Mouse (Mus musculus): Measurements from ENCODE around the gene Gm37240. TPM values are rescaled to one million over a fixed set of nuclear protein-coding genes. Genes with fewer than 3 reads are reported as not detected.

Gene Gm37240
- polyA plus RNA-seq, 1 experiment, result 1.0 TPM

GRCm38 (mm10) chr3:85246131-85246530 lies 641.2 kb downstream of the Gm37240 start:
- no peak overlapping the region for H3K4me3 ChIP-seq (replicated peaks; ENCODE audit: control insufficient read depth, low read depth, low read length)
- TF ChIP-seq POLR2A (IDR thresholded peaks at IDR 0.05; ENCODE audit: borderline replicate concordance, control insufficient read depth, low read depth, low read length) (no peak), CTCF (IDR thresholded peaks at IDR 0.05; ENCODE audit: control insufficient read depth, insufficient read depth, low read length) (no peak)
- no peak overlapping the region for H3K27ac ChIP-seq (ENCODE audit: control insufficient read depth, insufficient read depth, low read depth, low read length, poor library complexity)
- WGBS, result 44% methylated on average over 3 of the region's 3 CpGs
- H3K4me1 ChIP-seq (ENCODE audit: control insufficient read depth, insufficient read depth, low read length), result no peaks in the 10 kb centered on the region

- no peak for TF ChIP-seq POLR2A (IDR thresholded peaks at IDR 0.05; ENCODE audit: borderline replicate concordance, control insufficient read depth, low read depth, low read length)
- TF ChIP-seq CTCF (IDR thresholded peaks at IDR 0.05; ENCODE audit: control insufficient read depth, insufficient read depth, low read length), result no peak
- H3K27ac ChIP-seq (ENCODE audit: control insufficient read depth, insufficient read depth, low read depth, low read length, poor library complexity), result no peak overlapping the region
- 76% methylated on average over 3 of the region's 3 CpGs for WGBS
Measured at GRCm38 (mm10) chr3:85236546-85236945, 650.8 kb downstream of the Gm37240 start.

DNA sequence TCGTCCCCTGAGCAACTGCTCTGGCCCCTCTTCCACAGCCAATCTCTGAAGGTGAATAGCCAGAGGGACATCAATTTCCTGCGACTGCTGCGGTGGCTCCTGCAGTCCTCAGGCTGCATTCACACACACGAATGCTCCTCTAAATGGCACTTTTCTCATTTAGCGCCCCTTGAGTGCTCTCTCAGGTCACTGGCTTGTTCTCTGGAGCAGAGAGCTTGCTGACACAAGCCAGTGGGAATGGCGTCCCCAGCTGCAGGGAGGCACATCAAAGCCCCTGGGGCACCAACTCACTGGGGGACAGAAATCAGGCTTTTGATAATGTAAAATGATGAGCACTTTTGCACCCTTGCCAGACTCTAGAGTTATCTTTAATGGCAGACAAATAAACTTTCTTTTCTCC lies 654.5 kb downstream of the Gm37240 start:
- Histone ChIP-seq H3K4me1 (ENCODE audit: control insufficient read depth, insufficient read depth, low read length) (no peaks in the 10 kb centered on the region), H3K4me3 (replicated peaks; ENCODE audit: control insufficient read depth, low read depth, low read length) (no peak overlapping the region), H3K27ac (ENCODE audit: control insufficient read depth, insufficient read depth, low read depth, low read length, poor library complexity) (no peak overlapping the region)
- no peak for TF ChIP-seq CTCF (IDR thresholded peaks at IDR 0.05; ENCODE audit: control insufficient read depth, insufficient read depth, low read length)
- TF ChIP-seq POLR2A (IDR thresholded peaks at IDR 0.05; ENCODE audit: borderline replicate concordance, control insufficient read depth, low read depth, low read length), result no peak
- WGBS, result 76% methylated on average over 6 of the region's 6 CpGs

More at GRCm38 (mm10) chr3:85236546-85236945, 650.8 kb downstream of the Gm37240 start:
- H3K4me3 ChIP-seq (replicated peaks; ENCODE audit: control insufficient read depth, low read depth, low read length), result no peak overlapping the region
- H3K4me1 ChIP-seq (ENCODE audit: control insufficient read depth, insufficient read depth, low read length), result no peaks in the 10 kb centered on the region

DNA sequence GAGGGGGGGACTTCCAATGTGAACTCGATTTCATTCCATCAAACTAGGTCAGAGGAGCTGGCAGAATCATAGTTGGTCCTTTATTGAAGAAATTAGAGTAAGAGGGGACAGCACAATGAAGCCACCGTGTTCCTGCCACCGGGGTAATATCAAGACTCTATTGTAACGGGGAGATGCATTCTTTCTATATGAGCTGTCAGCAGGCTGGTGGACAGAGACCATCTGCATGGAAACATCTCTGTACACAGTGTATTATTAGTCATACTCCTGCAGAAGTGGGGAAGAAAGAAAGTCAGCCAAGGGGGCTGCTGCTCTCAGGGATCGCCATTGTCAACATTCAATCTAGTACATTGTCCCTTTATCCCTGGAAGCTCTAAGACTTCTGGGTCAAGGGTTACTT lies 665.3 kb downstream of the Gm37240 start:
- WGBS, result 83% methylated on average over 5 of the region's 5 CpGs
- TF ChIP-seq CTCF (IDR thresholded peaks at IDR 0.05; ENCODE audit: control insufficient read depth, insufficient read depth, low read length) (no peak), POLR2A (IDR thresholded peaks at IDR 0.05; ENCODE audit: borderline replicate concordance, control insufficient read depth, low read depth, low read length) (no peak)
- H3K4me3 ChIP-seq (replicated peaks; ENCODE audit: control insufficient read depth, low read depth, low read length), result no peak overlapping the region
- no peaks in the 10 kb centered on the region for H3K4me1 ChIP-seq (ENCODE audit: control insufficient read depth, insufficient read depth, low read length)
- no peak overlapping the region for H3K27ac ChIP-seq (ENCODE audit: control insufficient read depth, insufficient read depth, low read depth, low read length, poor library complexity)

DNA sequence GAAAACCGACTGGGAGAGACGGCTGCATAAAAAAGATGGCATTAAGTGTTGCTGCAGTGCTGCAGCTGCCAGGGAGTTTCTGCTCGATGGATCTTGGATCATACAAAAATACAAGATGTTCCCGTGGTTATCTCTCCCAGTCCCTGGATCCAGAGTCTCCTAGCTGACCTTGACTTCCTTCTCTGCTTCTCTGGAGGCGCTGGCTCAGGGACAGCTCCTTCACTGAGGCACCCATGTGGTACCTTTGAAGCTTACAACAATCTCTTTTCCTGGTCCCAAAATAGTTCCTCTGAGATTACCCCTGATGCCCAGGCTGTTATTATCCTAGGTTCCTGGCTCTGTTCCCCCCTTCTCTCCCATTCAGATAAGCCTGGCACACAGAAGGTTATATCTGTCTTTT lies 672.4 kb downstream of the Gm37240 start:
- Histone ChIP-seq H3K4me3 (replicated peaks; ENCODE audit: control insufficient read depth, low read depth, low read length) (no peak overlapping the region), H3K27ac (ENCODE audit: control insufficient read depth, insufficient read depth, low read depth, low read length, poor library complexity) (no peak overlapping the region), H3K4me1 (ENCODE audit: control insufficient read depth, insufficient read depth, low read length) (no peaks in the 10 kb centered on the region)
- TF ChIP-seq POLR2A (IDR thresholded peaks at IDR 0.05; ENCODE audit: borderline replicate concordance, control insufficient read depth, low read depth, low read length), result no peak
- TF ChIP-seq CTCF (IDR thresholded peaks at IDR 0.05; ENCODE audit: control insufficient read depth, insufficient read depth, low read length), result no peak
- WGBS, result 68% methylated on average over 5 of the region's 5 CpGs

- Histone ChIP-seq H3K27ac (ENCODE audit: control insufficient read depth, insufficient read depth, low read depth, low read length, poor library complexity) (no peak overlapping the region), H3K4me3 (replicated peaks; ENCODE audit: control insufficient read depth, low read depth, low read length) (no peak overlapping the region), H3K4me1 (ENCODE audit: control insufficient read depth, insufficient read depth, low read length) (no peaks in the 10 kb centered on the region)
- 76% methylated on average over 9 of the region's 9 CpGs for WGBS
- TF ChIP-seq CTCF (IDR thresholded peaks at IDR 0.05; ENCODE audit: control insufficient read depth, insufficient read depth, low read length), result no peak
- no peak for TF ChIP-seq POLR2A (IDR thresholded peaks at IDR 0.05; ENCODE audit: borderline replicate concordance, control insufficient read depth, low read depth, low read length)
Measured at GRCm38 (mm10) chr3:85212751-85213350, 674.5 kb downstream of the Gm37240 start.

DNA sequence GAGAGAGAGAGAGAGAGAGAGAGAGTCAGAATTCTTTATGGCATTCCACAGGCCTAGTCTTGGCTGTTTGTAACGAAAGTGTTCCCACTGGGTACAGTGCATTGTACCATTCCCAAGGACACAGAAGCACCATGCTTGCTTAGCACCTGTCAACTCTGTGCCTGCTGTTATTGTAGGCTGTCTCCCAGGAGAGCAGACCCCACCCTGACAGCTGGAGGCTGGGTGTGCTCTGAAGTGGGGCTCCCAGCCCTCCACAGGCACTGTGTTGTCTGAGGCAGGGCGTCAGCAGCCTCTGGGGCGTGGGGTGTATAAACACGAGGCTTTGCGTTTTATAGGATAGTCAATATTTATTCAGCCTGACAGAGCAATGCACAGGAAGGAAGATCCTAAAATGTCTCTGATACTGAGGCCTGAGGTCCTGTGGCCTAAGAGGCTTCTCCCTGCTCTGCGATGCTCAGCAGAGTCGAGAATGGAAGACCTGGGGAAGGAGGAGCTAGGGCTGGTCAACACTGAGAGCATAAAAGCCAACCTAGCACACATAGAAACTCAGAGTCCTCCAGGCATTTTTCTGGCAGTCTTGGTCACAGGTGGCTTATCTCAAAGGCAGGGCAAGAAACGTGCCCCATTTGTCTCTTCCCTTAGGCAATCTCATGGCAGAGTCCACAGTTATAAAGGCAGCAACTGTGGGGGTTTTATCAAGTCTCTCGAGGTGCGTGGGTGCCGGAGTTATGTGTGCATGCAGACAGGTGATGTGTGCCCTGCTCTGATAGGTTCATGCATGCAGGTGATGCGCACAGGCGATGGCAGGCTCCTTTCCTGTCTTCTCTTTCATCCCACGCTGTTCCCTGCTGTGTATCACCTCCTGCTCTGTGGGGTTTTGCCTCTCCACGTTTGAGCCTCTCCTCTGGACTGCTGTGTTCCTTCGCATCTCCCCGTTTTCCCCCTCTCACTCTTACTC lies 677.2 kb downstream of the Gm37240 start:
- H3K27ac ChIP-seq (ENCODE audit: control insufficient read depth, insufficient read depth, low read depth, low read length, poor library complexity), result no peak overlapping the region
- 74% methylated on average over 17 of the region's 17 CpGs for WGBS
- H3K4me1 ChIP-seq (ENCODE audit: control insufficient read depth, insufficient read depth, low read length), result no peaks in the 10 kb centered on the region
- TF ChIP-seq POLR2A (IDR thresholded peaks at IDR 0.05; ENCODE audit: borderline replicate concordance, control insufficient read depth, low read depth, low read length) (no peak), CTCF (IDR thresholded peaks at IDR 0.05; ENCODE audit: control insufficient read depth, insufficient read depth, low read length) (no peak)
- no peak overlapping the region for H3K4me3 ChIP-seq (replicated peaks; ENCODE audit: control insufficient read depth, low read depth, low read length)

DNA sequence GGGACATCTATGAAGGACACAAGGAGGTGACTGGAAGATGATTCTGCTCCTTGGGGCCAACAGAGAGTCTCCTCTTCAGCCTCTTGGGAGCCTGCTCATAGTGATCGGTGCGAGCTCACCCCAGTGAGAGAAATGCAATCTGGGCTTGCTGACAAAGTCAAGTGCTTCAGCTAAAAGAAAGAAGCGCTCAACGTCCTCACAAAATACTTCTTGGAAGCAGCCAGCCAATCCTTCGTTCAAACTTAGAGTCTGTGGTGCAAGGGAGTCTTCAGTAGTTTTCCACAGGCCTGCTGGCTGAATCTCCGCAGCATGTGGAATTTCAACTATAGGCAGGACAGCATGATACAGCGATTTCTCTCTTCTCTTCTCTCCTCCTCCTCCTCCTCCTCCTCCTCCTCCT lies 680.8 kb downstream of the Gm37240 start:
- TF ChIP-seq CTCF (IDR thresholded peaks at IDR 0.05; ENCODE audit: control insufficient read depth, insufficient read depth, low read length) (no peak), POLR2A (IDR thresholded peaks at IDR 0.05; ENCODE audit: borderline replicate concordance, control insufficient read depth, low read depth, low read length) (no peak)
- H3K4me3 ChIP-seq (replicated peaks; ENCODE audit: control insufficient read depth, low read depth, low read length), result no peak overlapping the region
- no peaks in the 10 kb centered on the region for H3K4me1 ChIP-seq (ENCODE audit: control insufficient read depth, insufficient read depth, low read length)
- 81% methylated on average over 7 of the region's 7 CpGs for WGBS
- no peak overlapping the region for H3K27ac ChIP-seq (ENCODE audit: control insufficient read depth, insufficient read depth, low read depth, low read length, poor library complexity)
